Mouse (Mus musculus) gastrocnemius, postnatal 25 days (tissue): ENCODE measurements around the gene Omp. TPM values are rescaled to one million over a fixed set of nuclear protein-coding genes. Genes with fewer than 3 reads are reported as not detected.
"Not testable (repeated sequence)": the region's sequence is repeated elsewhere in the genome, so short reads cannot be mapped to it uniquely, and the experiment has no call there.

Experiments used
- DNase-seq: peaks from one replicate; pipeline ENCODE4 v3.0.0; 2022
- long read RNA-seq, 2 experiments: library from polyadenylated mRNA; stranded (forward); transcript quantifications; one replicate each; pipeline ENCODE4 v2.0.0; 2021
- total RNA-seq, 2 experiments: library from RNA; stranded (reverse); gene quantifications; 1 replicate in 1 of 2; 2 replicates in 1 of 2; pipeline ENCODE4 v1.2.3; 2021

Omp gene
- total RNA-seq = under 1 TPM in 1 of 2 experiments, not detected in 1; 0.11 TPM
- long read RNA-seq, experiment 1 = 0 reads
- long read RNA-seq, experiment 2 = 0 reads

DNA sequence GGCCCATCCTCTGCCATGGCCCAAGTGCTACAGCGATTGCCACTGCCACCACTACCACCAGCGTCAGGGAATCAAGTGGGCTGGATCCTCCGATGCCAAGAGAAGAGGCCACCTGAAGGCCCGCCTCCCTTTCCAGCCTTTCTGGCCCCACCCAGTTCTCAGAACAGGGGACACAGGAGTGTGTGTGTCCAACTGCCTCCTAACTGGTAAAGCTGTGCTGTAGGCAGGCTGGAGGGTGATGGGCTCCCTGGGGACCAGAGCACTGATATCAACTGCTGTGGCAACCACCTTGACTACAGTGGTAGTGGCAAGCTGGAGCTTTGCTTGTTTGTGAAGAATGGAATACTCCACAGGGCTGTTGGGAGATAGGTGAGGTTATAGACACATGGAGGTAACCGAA lies at the start of gene Omp:
Gene Omp (minus strand): TSS at position 101 of the 400 bp plus-strand sequence.
- DNase-seq = no peak

DNA sequence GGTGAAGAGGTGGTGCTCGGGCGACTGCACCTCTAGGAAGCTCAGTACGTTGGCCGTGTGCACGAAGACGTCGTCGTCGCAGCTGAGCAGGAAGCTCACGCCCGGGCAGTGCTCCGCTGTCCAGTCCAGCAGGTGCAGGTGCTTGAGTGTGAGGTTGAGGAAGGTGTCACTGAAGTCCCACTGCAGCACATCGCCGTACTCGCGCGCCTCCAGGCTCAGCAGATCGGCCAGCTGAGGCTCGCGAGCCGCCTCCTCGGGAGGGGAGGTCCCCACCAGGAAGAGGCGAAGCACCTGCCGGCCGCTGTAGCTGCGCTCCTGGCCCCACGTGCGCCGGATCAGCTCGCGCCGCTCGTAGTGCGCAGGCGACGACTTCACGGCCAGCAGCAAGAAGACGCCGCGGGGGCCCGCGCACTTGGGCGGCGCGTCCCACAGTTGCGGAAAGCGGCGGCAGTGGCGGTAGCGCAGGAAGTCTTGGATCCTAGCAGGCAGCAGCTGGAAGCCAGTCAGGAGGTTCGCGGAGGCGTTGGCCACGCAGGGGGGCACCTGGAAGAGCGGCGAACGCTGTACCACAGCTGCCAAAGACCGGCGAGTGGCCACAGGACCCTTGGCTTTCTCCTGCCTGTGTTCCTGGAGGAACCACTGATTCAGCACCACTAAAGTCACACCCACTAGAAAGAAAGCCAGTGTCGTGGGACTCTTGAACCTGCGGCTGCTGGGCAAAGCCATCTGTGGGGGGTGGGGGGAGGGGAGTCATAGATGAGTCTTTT lies 48.9 kb upstream of the Omp start:
- DNase-seq = no peak

DNA sequence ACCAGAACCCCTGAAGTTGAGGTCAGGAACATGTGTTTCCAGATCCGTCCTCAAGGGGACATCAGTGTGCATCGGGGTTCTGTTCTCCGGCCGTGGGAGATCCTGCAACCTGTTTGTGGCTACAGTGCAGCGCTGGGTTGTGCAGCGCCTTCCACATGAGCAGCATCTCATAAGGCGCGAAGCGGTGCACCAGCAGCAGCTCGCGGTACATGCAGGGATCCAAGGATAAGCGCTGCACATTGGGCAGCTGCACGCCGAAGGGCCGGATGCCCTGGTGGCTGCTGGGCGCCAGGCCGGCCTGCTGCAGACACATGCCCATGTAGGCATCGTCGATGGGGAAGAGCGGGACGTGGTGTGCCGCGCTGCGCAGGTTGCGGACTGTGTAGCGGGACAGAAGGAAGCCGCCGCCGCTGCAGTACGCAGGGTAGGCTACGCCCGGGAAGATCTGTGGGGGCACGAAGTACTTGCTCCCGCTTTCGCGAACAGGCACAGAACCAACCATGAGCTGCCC lies 48.3 kb upstream of the Omp start:
- DNase-seq = no peak

DNA sequence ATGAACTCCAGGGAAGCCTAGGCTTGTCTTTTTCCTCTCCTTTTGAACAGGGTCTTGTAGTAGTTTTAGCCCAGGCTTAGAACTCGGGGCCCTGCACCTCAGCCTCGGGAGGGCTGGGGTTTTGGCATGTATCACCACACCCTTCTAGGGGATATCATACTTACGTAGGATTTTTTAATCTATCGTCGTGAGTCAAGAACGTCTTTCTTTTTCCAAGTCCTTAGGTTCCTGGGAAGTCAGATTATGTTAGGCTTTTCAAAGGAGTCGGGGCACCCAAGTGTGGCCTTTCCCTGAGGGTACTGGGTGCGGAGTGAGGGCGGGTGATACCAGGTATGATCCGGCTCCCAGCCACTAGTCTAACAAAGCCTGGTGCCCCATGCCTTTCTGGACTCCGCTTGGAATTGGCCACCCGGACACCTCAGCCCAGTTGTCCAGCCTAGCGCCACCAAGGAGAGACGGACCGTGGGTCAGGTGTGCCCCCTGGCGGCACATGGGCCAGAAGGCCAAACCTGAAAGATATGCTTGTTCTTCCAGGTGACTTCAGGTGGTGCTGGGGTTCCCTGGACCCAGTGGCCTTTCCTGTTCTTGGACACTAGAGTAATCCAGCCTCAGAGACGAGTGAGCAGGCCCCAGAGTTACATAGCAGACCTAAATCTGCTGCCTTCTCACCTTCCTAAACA lies 46.4 kb upstream of the Omp start:
- DNase-seq = no peak

DNA sequence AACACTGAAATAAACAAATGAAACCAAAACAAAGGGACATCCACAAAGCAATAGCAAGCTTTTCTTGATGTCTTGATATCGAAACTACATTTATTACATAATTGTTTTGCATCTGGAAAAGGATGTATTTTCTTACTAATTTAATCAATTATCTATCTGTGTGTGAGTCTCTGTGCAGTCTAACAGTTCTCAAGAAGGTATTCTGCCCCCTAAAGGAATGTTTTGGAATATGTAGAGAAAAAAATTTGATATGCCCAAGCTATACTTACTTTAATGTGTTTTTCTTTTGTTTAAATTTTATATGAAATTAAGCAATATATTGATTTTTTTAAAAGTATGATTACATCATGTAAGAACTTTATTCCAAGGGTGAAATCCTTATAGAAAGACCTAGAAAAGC lies 45.3 kb upstream of the Omp start:
- no peak for DNase-seq

DNA sequence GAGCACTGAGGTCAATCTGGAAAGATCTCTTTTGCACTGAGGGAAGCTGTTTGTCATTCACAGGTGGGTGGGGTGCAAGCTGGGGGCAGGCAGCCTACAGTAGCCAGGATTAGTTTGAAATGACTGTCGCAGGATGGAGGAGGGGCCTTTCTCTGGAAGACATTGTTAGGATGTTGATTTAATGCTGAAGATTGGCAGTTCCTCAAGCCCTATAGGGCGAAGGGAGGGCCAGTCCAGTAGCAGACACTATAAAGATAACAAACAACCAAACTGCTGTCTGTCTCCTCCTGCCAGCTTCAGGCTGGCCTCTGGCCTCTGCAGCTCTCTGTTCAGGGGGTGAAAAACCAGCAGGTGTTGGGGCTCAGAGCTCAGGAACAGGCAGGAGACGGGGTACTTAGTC lies 44.4 kb upstream of the Omp start:
- no peak for DNase-seq

DNA sequence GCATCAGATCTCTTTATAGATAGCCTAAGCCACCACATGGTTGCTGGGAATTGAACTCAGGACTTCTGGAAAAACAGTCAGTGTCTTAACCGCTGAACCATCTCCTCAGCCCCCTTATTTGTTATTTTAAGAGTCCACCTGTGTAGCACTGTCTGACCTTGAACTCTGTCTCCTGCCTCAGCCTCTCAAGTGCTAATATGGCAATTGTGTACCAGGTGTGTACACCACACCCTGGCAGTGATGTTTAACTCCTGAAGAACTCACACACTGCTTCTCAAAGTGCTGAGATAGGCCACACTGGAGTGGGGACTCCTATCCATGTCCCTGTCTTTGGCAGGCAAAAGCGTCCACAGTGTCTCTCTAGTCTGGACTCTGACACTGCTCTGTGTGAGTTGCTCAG lies 43.4 kb upstream of the Omp start:
- DNase-seq = no peak

DNA sequence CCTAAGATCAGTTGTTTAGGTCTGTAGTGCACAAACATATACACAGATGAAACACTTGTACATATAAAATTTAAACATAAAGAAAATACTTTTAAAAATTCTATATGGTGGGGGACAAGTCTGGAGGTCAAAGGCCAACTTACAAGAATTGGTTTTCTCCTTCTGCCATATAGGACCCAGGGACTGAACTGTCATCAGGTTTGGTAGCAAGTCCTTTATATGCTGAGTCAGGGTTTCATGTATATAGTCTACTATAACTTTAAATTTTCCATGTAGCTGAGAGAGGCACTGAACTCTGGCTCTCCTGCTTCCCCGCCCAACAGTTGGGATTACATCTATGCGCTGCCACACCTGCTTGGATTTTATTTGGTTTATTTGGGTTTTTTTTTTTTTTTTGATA lies 42.9 kb upstream of the Omp start:
- DNase-seq = no peak

DNA sequence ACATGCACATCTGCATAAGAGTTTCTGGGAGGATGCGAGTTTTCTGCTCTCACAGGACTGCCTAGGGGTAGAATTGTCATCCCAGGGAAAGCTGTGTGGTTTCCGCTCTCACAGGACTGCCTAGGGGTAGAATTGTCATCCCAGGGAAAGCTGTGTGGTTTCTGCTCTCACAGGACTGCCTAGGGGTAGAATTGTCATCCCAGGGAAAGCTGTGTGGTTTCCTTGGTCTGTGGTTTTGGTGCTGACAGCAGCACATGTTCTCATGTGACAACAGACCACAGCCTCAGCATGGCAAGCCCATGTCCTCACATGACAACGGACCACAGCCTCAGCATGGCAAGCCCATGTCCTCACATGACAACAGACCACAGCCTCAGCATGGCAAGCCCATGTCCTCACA lies 42.0 kb upstream of the Omp start:
- not testable (repeated sequence) for DNase-seq

DNA sequence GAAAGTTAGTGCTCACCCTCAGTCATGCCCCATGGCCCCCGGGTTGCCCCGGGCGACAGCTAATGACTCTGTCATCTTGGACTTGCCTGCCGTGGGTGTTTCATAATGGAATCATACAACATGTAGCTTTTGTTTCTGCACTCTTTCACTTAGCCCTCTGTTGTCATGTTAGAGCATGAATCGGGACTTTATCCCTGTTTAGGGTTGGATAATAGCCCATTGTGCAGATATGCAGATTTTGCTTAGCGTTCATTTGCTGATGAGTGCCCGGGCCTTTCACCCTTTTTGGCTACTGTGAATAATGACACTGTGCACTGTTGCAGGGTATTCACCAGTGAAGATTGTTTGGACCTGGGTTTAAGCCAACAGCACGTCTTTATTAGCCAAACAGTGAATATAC lies 41.3 kb upstream of the Omp start:
- DNase-seq = no peak

DNA sequence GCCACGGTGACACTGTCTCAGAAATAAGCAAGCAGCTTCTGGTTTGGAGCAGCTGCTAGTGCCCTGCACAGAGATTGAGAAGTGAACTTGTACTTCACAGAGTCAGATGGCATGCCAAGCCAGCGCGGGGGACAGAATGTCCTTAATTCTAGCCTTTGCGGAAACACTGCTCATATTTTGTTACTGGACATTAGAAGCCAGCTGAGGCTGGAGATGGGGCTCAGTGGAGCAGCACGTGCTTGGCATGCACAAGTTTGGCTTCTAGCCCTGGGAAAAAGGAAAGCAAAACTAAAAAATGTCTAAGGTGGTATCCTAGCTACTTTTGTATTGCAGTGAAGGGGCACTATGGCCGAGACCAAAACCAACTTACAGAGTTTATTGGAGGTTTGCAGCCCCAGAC lies 40.0 kb upstream of the Omp start:
- peak; percentile 64 for DNase-seq

DNA sequence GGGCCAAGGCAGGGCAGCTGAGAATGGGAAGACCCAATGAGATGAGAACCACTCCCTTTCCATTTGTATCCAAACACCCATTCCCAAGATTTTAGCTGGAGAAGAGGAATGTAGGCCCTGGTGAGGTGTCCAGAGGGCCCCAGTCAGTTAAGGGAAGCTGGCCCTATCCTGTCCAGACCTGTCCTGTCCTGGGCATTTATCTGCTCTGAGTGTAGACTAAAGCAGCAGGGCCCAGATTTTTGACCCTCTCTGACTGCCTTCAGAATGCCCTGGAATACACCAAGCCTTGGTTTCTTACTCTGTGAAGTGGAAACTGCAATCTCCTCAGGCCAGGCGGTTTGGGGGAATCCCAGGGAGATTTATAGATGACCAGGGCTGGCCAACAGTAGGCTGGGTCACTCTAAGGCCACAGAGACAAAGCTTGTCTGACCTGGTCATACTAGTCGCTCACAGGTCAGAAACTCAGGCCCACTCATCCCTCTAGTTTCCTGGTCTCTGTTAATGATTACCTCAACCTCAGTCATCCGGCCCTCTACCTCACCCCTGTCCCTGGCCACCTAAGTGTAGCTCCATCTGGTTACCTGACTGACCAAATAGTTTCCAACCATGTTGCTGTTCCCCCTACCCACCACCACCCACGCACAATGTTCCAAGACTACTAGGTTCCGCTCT lies 33.4 kb upstream of the Omp start:
- no peak for DNase-seq

DNA sequence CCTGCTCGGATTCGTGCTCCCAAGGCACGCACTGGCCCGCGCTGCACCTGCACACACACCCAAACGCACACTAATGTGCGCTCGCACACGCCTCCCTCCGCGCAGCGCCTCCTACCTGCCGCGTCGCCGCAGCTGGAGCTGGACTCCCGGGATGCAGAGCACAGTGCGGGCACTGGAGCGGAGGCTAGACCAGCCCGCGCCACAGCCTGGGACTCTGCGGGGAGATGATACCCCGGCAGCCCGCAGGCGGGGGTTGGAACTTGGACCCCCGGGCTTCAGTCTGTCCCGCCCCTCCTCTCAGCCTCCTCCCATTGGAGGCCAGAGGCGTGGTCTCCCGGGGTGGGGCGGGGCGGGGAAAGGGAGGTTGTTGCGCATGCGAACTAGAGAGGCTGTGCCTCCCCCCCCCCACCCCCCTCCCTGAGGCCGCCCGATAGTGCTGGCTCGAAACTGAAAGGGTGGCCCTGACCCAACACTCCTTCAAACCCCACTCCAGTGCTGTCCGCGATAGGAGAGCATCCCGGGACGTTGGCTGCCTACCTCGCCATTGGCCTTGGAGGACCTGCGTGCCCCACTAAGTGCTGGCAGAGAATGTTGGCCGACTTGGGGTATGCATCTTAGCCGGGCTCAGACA lies 32.7 kb upstream of the Omp start, which contains the start of gene Capn5:
Gene Capn5 (minus strand): TSS at position 346 of the 631 bp plus-strand sequence.
- peak; percentile 78 for DNase-seq

DNA sequence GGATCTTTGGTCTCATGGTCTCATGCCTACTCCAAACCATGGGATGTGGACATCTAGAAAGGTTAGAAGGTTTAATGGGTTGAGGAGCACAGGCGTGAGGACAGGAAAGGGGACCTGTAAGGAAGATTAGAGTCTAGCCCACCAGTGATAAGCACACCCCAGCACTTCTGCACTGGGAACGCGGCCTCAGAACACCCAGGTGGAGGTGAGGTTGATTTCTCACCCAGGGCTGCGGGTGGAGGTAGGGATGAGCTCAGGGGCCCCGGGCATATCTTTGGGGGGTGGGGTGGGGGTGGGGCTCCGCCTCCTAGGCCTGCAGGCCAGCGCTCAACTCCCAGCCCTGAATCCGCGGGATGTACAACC lies 32.2 kb upstream of the Omp start:
- DNase-seq = no peak

DNA sequence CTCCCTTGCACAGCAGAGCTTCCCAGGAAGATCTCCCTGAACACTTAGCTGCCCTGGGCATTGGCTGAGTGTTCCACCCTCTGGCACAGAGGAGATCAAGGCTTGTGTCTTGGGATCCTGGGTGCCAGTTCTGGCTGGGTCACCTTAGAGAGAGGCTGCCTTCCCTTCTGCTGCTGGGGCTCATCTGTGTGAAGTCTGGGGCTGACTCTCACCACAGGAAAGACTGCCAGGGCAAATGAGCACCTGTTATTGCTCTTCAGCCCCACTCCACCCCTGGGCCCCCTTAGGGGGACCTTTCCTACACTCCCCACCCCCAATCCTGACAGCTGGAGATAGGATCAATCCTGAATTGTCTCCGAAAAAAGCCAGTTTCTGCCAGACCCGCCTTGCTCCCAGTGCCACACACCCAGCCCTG lies 31.8 kb upstream of the Omp start:
- DNase-seq = no peak

DNA sequence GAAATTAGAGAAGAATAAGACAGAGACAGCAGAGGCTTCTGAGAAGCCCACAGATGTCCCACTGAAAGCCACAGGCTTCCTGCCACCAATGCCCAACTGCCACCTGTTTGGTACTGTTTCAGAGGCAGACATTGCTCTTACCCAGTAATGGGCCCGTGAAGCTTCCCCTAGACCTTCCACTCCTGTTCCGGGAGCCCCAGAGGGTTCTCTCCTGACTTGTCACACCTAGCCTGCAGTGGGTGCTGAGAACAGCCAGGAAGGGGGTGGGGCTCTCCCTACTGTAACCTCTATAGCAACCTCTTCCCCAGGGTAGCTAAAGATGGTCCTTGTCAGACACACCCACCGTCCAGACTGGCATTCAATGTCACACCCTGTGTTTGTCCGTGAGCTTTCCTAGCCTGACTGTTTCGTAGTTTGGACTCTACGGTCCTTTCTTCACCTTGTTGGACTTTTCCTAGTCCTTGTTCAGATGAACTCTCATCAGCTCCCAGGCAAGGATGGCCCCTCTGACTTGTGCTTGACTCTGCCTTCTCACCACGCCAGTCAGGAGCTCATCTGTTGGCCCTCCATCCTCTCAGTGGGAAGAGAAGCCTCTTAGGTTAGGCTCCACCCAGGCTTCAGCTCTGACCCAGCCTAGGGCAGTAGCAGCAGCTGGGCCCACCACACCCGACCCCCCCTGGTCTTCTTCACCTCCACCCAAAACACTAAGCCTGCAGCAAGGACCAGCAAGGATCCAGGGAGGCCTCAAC lies 31.2 kb upstream of the Omp start:
- DNase-seq = no peak

DNA sequence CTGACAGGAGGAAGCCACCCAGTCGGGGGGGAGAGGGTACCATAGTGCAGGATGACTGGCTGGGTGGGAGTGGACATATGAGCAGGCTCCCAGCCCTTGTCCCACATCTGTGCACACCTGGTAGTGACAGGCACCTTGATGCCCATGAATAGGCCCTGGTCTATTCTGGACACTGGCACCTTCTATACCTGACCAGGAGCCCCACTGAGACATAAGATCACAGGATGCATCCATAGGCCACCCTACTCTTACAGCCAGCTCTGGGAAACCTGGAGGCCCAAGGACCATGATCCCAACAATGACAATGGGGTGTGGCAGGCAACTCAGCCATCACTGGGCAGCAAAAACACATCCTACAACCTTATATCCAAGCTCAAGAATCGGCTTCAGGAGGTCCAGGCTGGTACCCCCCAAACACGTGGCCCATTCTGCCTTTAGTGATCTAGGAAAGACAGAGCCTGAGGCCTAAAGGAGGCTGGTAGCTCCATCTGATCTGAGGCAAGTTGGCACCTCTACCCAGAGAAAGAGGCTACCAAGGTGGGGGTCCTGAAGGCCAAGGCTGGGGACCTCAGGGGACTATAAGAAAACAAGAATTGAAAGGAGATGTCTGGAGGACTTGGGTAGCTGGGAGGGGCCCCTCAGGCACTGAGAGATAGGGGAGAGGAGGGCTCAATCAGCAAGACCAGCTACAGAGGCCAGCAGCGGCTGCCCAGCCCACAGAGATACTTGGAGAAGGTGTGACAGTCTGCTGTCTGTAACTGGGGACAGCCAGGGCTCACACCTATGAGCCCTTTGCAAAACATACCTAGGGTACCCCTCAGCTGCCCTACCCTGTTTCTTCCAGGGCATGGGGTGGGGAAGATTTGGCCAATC lies 29.8 kb upstream of the Omp start:
- no peak for DNase-seq

DNA sequence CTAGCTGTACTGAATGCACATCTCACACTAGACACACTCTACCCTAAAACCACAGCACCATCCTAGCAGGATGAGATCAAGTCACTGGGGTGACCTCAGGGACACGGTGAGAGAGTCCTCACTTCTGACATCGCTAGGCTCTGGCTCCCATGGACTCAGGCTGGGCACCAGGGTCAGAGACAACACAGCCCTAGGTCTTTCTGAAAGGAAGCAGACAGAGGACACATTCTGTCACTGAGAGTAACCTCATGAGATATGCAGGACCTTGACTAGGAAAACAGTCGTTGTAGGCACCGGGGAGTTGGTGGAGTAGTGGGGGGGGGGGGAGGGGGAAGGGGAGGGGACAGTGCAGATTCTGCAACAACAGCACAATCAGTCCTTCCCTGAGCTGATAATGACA lies 28.1 kb upstream of the Omp start:
- DNase-seq = no peak

DNA sequence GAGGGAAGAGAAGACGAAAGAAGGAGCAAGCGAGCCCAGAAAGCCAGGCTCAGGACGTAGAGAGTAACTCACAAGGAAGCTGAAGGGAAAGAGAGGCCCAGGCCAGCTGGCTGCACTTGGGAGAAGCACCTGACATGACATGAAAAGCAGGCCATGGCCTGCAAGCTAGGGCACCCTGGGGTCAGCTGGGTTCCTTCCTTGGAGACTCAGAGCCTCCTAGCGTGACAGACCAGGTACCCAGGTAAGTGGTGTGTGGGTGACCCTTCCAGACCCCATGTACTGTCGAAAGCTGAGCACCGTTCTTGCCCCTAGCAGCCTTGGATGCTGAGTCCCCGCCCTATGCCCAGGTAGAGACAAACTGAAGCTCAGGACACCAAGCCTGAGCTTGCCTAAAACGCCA lies 27.4 kb upstream of the Omp start:
- DNase-seq = no peak

DNA sequence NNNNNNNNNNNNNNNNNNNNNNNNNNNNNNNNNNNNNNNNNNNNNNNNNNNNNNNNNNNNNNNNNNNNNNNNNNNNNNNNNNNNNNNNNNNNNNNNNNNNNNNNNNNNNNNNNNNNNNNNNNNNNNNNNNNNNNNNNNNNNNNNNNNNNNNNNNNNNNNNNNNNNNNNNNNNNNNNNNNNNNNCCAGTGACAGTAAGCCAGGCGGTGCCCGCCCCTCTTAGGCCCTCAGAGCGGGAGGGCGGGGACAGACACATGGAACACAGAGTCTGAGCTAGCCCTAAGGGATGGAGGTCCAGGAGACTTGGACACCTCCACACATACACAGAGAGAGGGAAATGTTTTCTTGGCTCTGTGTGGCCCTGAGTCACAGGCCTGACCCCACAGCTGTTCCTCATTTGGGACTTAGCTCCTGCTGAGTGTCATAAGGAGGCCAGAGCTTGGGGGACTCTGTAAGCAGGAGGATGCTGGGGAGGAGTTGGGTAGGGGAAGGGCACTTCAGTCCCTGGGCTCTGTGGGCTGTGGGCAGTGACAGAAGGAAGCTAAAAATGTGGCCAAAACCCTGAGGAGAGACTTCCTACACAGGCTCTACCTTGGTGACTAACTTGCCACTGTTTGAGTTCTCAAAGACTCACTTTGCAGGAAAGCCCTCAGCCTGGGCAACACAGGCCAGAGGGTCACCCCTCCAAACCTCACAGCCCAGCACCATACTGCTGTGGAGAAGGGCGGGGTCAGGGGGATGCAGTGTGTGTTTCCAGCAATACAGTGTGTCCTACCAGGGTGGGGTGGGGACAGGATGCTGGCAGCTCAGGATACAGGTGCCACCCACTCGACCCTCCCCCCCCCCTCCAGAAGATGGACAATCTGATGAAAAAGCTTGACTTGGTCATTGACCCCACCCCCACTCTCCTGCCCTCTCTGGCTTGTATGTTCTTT lies 26.1 kb upstream of the Omp start:
- DNase-seq = peak; percentile 81
